Mouse (Mus musculus): ENCODE measurements around the gene Cldn6.

- TF ChIP-seq GATA1 (IDR thresholded peaks at IDR 0.05; ENCODE audit: borderline replicate concordance, low read length) (no peak), FLI1 (IDR thresholded peaks at IDR 0.05; ENCODE audit: low read length) (no peak)
Observed at GRCm38 (mm10) chr17:23683856-23684672, 5.0 kb downstream of the Cldn6 start, which contains the start of gene Cldn9.

Data from megakaryocyte, embryonic 14.5 days (primary cell).